Mouse (Mus musculus) intestine, embryonic 16.5 days (tissue): ENCODE measurements around the gene Nr1d2. TPM values are rescaled to one million over a fixed set of nuclear protein-coding genes. Genes with fewer than 3 reads are reported as not detected.
"Not testable (repeated sequence)": the region's sequence is repeated elsewhere in the genome, so short reads cannot be mapped to it uniquely, and the experiment has no call there.

ENCODE experiments used
- ATAC-seq: fragments of 200-750 bp; cut with Nextera tagmentation; 2 replicates; pipeline ENCODE4 v1.8.0; 2017; ENCODE audit warnings: moderate TSS enrichment, moderate library complexity
- H3K27ac ChIP-seq: fragments of 300-500 bp; sonication (generic); 2 replicates; pipeline ENCODE4 v1.5.1; 2014; ENCODE audit warnings: mild to moderate bottlenecking, low read length
- H3K27me3 ChIP-seq: fragments of 300-500 bp; sonication (generic); replicated peaks from 2 replicates; pipeline ENCODE4 v1.6.1; 2014; ENCODE audit warnings: low read length, control low read depth, mixed read lengths; ENCODE audit not compliant: control insufficient read depth, insufficient read depth
- H3K36me3 ChIP-seq: fragments of 300-500 bp; sonication (generic); 2 replicates; pipeline ENCODE4 v1.6.1; 2014; ENCODE audit warnings: low read length, control low read depth; ENCODE audit not compliant: control insufficient read depth, insufficient read depth
- H3K4me1 ChIP-seq: fragments of 300-500 bp; sonication (generic); 2 replicates; pipeline ENCODE4 v1.6.1; 2014; ENCODE audit warnings: low read length, control low read depth, mixed read lengths; ENCODE audit not compliant: control insufficient read depth, insufficient read depth
- H3K4me2 ChIP-seq: fragments of 300-500 bp; sonication (generic); 2 replicates; pipeline ENCODE4 v1.6.1; 2014; ENCODE audit warnings: low read depth, low read length, control low read depth
- H3K4me3 ChIP-seq: fragments of 300-500 bp; sonication (generic); 2 replicates; pipeline ENCODE4 v1.5.1; 2014; ENCODE audit warnings: mild to moderate bottlenecking, low read length
- H3K9ac ChIP-seq: fragments of 300-500 bp; sonication (generic); 2 replicates; pipeline ENCODE4 v1.6.1; 2014; ENCODE audit warnings: low read depth, low read length
- H3K9me3 ChIP-seq: fragments of 300-500 bp; sonication (generic); 2 replicates; pipeline ENCODE4 v1.6.1; 2016; ENCODE audit warnings: low read length, control low read depth; ENCODE audit not compliant: control insufficient read depth
- WGBS: fragments of 180-500 bp; shearing (Covaris S2); extraction: QIAGEN DNeasy Blood & Tissue Kit; methylation state at CpG from one replicate; pipeline ENCODE4 v1.1.7; 2014; 5-methylcytosine and 5-hydroxymethylcytosine counted together
- polyA plus RNA-seq: library from polyadenylated mRNA; unstranded; fragments of >200 nt; fragmentation: Nextera tagmentation; extraction: Ambion mirVana; gene quantifications from 2 replicates; pipeline ENCODE4 v1.2.1, GENCODE M21; 2015

Gene Nr1d2
- polyA plus RNA-seq, 1 experiment from 2014 or later: 3.8 TPM

GRCm38 (mm10) chr14:18236496-18237235 lies 2.3 kb downstream of the Nr1d2 start:
- not testable (repeated sequence) for ATAC-seq

GRCm38 (mm10) chr14:18233981-18234960 lies 4.7 kb downstream of the Nr1d2 start:
- 45% methylated on average over 5 of the region's 5 CpGs for WGBS
- Histone ChIP-seq H3K4me2 (0 out of 2 replicates have a peak overlapping the region, but pooled peaks have one; percentile 12), H3K4me3 (no peak overlapping the region), H3K4me1 (peaks cover 5% of the 10 kb centered on the region; the same call in 1 of the 2 replicates), H3K9ac (no peak overlapping the region), H3K9me3 (no peaks in the 10 kb centered on the region), H3K27ac (no peak overlapping the region), H3K27me3 (no peaks in the 10 kb centered on the region), H3K36me3 (no peaks in the 10 kb centered on the region)
- no peak for ATAC-seq

More at GRCm38 (mm10) chr14:18236496-18237235, 2.3 kb downstream of the Nr1d2 start:
- H3K4me2 ChIP-seq, H3K4me3 ChIP-seq, H3K27ac ChIP-seq, H3K9me3 ChIP-seq, H3K9ac ChIP-seq, H3K27me3 ChIP-seq, H3K36me3 ChIP-seq, H3K4me1 ChIP-seq: not testable (repeated sequence)
- WGBS: 60% methylated on average over 2 of the region's 2 CpGs

- Histone ChIP-seq H3K9ac (no peak overlapping the region), H3K4me3 (no peak overlapping the region), H3K4me2 (no peak overlapping the region), H3K4me1 (peaks cover 5% of the 10 kb centered on the region; the same call in 1 of the 2 replicates), H3K9me3 (no peaks in the 10 kb centered on the region), H3K36me3 (no peaks in the 10 kb centered on the region), H3K27me3 (no peaks in the 10 kb centered on the region), H3K27ac (no peak overlapping the region)
- no peak for ATAC-seq
- 88% methylated on average over 2 of the region's 2 CpGs for WGBS
Measured at GRCm38 (mm10) chr14:18233076-18233475, 5.9 kb downstream of the Nr1d2 start.

GRCm38 (mm10) chr14:18231866-18232265 lies 7.1 kb downstream of the Nr1d2 start:
- H3K36me3 ChIP-seq, H3K4me1 ChIP-seq, ATAC-seq, H3K9me3 ChIP-seq, H3K27ac ChIP-seq, H3K27me3 ChIP-seq, H3K9ac ChIP-seq, H3K4me2 ChIP-seq, H3K4me3 ChIP-seq: not testable (repeated sequence)
- 92% methylated on average over 8 of the region's 8 CpGs for WGBS

GRCm38 (mm10) chr14:18229751-18230150 lies 9.2 kb downstream of the Nr1d2 start:
- 94% methylated on average over 10 of the region's 10 CpGs for WGBS
- H3K4me2 ChIP-seq, H3K9ac ChIP-seq, H3K27ac ChIP-seq, H3K9me3 ChIP-seq, H3K4me1 ChIP-seq, ATAC-seq, H3K27me3 ChIP-seq, H3K4me3 ChIP-seq, H3K36me3 ChIP-seq: not testable (repeated sequence)

GRCm38 (mm10) chr14:18226181-18226580 lies 12.7 kb downstream of the Nr1d2 start:
- WGBS: 74% methylated on average over 11 of the region's 11 CpGs
- H3K4me2 ChIP-seq, ATAC-seq: not testable (repeated sequence)

GRCm38 (mm10) chr14:18225431-18225830 lies 13.5 kb downstream of the Nr1d2 start:
- not testable (repeated sequence) for H3K36me3 ChIP-seq, H3K9me3 ChIP-seq, H3K9ac ChIP-seq, H3K4me1 ChIP-seq, H3K4me3 ChIP-seq, H3K4me2 ChIP-seq, H3K27me3 ChIP-seq, ATAC-seq, H3K27ac ChIP-seq
- WGBS: 93% methylated on average over 11 of the region's 11 CpGs

More at GRCm38 (mm10) chr14:18226181-18226580, 12.7 kb downstream of the Nr1d2 start:
- not testable (repeated sequence) for H3K9ac ChIP-seq, H3K4me3 ChIP-seq, H3K36me3 ChIP-seq, H3K27me3 ChIP-seq, H3K4me1 ChIP-seq, H3K27ac ChIP-seq, H3K9me3 ChIP-seq

GRCm38 (mm10) chr14:18221977-18222376 lies 16.9 kb downstream of the Nr1d2 start:
- no peaks in the 10 kb centered on the region for H3K27me3 ChIP-seq

GRCm38 (mm10) chr14:18217158-18217557 lies 21.8 kb downstream of the Nr1d2 start:
- H3K27ac ChIP-seq: no peak overlapping the region
- H3K9me3 ChIP-seq: no peaks in the 10 kb centered on the region
- H3K36me3 ChIP-seq: no peaks in the 10 kb centered on the region
- H3K9ac ChIP-seq: no peak overlapping the region
- H3K4me1 ChIP-seq: no peaks in the 10 kb centered on the region
- no peak overlapping the region for H3K4me2 ChIP-seq
- 100% methylated on average over 1 of the region's 1 CpGs for WGBS
- H3K4me3 ChIP-seq: no peak overlapping the region
- H3K27me3 ChIP-seq: no peaks in the 10 kb centered on the region
- ATAC-seq: no peak

More at GRCm38 (mm10) chr14:18221977-18222376, 16.9 kb downstream of the Nr1d2 start:
- Histone ChIP-seq H3K4me2 (no peak overlapping the region), H3K4me1 (no peaks in the 10 kb centered on the region), H3K27ac (no peak overlapping the region), H3K9ac (no peak overlapping the region), H3K4me3 (no peak overlapping the region), H3K36me3 (no peaks in the 10 kb centered on the region), H3K9me3 (no peaks in the 10 kb centered on the region)
- no peak for ATAC-seq
- WGBS: 95% methylated on average over 6 of the region's 6 CpGs
